In genomic region chr15:77885945-77886344, GRCm38 (mm10) we compare ENCODE assay signal across 21 mouse cellular contexts. TPM values are rescaled to one million over a fixed set of nuclear protein-coding genes. Genes with fewer than 3 reads are reported as not detected.
DNase-seq lines count a peak whose midpoint lies in the region; ATAC-seq and TF ChIP-seq lines count a peak whose summit lies in the region.
"Had no signal": no experiment of that assay in that cellular context is flagged by ENCODE, and none has a peak within 500 bp of the region (broad histone marks: within the 10 kb centered on the region; RNA-seq: fewer than 3 reads in every experiment).

No protein-coding gene starts in this region.

- no peak for TF ChIP-seq EP300 in MEL (IDR thresholded peaks at IDR 0.05; ENCODE audit: low read depth in 1 of 2, low read length in 2 of 2)

- TF ChIP-seq POLR2A in MEL (IDR thresholded peaks at IDR 0.05; ENCODE audit: control insufficient read depth in 1 of 2, insufficient read depth in 1 of 2, low read depth in 1 of 2, low read length in 2 of 2, poor library complexity in 1 of 2) = no peak

- H3K4me3 ChIP-seq in liver, embryonic 12.5 days = no peak overlapping the region
- H3K4me3 ChIP-seq in MEL (ENCODE audit: control insufficient read depth in 1 of 2, insufficient read depth in 1 of 2, low read depth in 2 of 2, low read length in 2 of 2) = no peak overlapping the region
- H3K4me3 ChIP-seq: layer of hippocampus, adult 2 months; left cerebral cortex, adult 2 months; limb, embryonic 13.5 days; midbrain, embryonic 10.5 days had no signal

- 74% methylated on average over 4 of the region's 4 CpGs for WGBS in liver, embryonic 12.5 days (ENCODE audit: insufficient replicate concordance)

- peaks cover 61% of the 10 kb centered on the region for H3K4me1 ChIP-seq in liver, embryonic 12.5 days
- peaks cover 22 to 53% of the 10 kb centered on the region in 2 experiments for H3K4me1 ChIP-seq in MEL (ENCODE audit: control insufficient read depth in 1 of 2, insufficient read depth in 2 of 2, low read length in 2 of 2)

- H3K27ac ChIP-seq in liver, embryonic 12.5 days = peak overlapping the region; percentile 36; the same call in 1 of the 2 replicates
- 0 out of 2 replicates have a peak overlapping the region, but pooled peaks have one; percentile 14 for H3K27ac ChIP-seq in MEL (ENCODE audit: control insufficient read depth, low read depth, low read length)
- H3K27ac ChIP-seq: layer of hippocampus, adult 2 months; limb, embryonic 13.5 days; midbrain, embryonic 10.5 days had no signal

- DNase-seq in liver = no peak
- peak; percentile 25 for DNase-seq in MEL (ENCODE audit: low read depth, low spot score)
- peak; percentile 61 to 67 for DNase-seq in kidney, adult 8-10 months
- DNase-seq in kidney, postnatal 36 days = peak; percentile 64 to 73
- DNase-seq in gastrocnemius, postnatal 4 days (ENCODE audit: low spot score in 2 of 2) = no peak
- DNase-seq in layer of hippocampus, postnatal 14 days (ENCODE audit: low spot score in 2 of 2) = no peak
- DNase-seq: cerebellum, adult 8-10 months; embryo, embryonic 11 days; heart, adult 18-20 months; heart, postnatal 36 days; thymus, postnatal 25 days had no signal

- H3K4me2 ChIP-seq in liver, embryonic 12.5 days = no peak overlapping the region
- H3K4me2 ChIP-seq: limb, embryonic 13.5 days had no signal

- H3K9me3 ChIP-seq in liver, embryonic 12.5 days (replicated peaks) = no peaks in the 10 kb centered on the region
- no peaks in the 10 kb centered on the region for H3K9me3 ChIP-seq in MEL (replicated peaks; ENCODE audit: insufficient read depth, low read length)
- H3K9me3 ChIP-seq: limb, embryonic 13.5 days; midbrain, embryonic 10.5 days had no signal

- H3K36me3 ChIP-seq in liver, embryonic 12.5 days = no peaks in the 10 kb centered on the region
- peaks cover 0 to 35% of the 10 kb centered on the region in 2 experiments; a peak in 2 of 4 replicates for H3K36me3 ChIP-seq in MEL (ENCODE audit: control insufficient read depth in 1 of 2, insufficient read depth in 2 of 2, low read length in 2 of 2)
- H3K36me3 ChIP-seq: limb, embryonic 13.5 days; midbrain, embryonic 10.5 days had no signal

- no peak for TF ChIP-seq CTCF in MEL (IDR thresholded peaks at IDR 0.05 in 2 of 3, conservative IDR thresholded peaks at IDR 0.05 in 1 of 3; ENCODE audit: control insufficient read depth in 1 of 3, insufficient read depth in 1 of 3, low read depth in 2 of 3, low read length in 3 of 3, poor library complexity in 1 of 3, severe bottlenecking in 1 of 3)

- no peak for TF ChIP-seq RAD21 in MEL (IDR thresholded peaks at IDR 0.05; ENCODE audit: low read depth, low read length)

- no peak for ATAC-seq in liver, embryonic 12.5 days
- ATAC-seq in frontal cortex, adult (ENCODE audit: low TSS enrichment) = no peak
- ATAC-seq: forebrain, embryonic 14.5 days; hindbrain, embryonic 16.5 days; lung, postnatal 0 days had no signal

- no peak overlapping the region for H3K9ac ChIP-seq in liver, embryonic 12.5 days
- no peak overlapping the region for H3K9ac ChIP-seq in MEL (ENCODE audit: control insufficient read depth, low read depth, low read length, poor library complexity, severe bottlenecking)
- H3K9ac ChIP-seq: limb, embryonic 13.5 days had no signal

- peaks cover 6% of the 10 kb centered on the region; the same call in 1 of the 2 replicates for H3K27me3 ChIP-seq in liver, embryonic 12.5 days (replicated peaks)
- H3K27me3 ChIP-seq in MEL (ENCODE audit: control insufficient read depth in 1 of 2, insufficient read depth in 2 of 2, low read length in 2 of 2) = no peaks in the 10 kb centered on the region
- H3K27me3 ChIP-seq: CH12.LX; limb, embryonic 13.5 days had no signal

- no peaks in the 10 kb centered on the region for H3K79me2 ChIP-seq in MEL (ENCODE audit: control insufficient read depth, insufficient read depth, low read length, poor library complexity)

TF ChIP-seq in MEL, 35 proteins besides CTCF, POLR2A, EP300 and RAD21:
- peak; percentile 6; the same call in 1 of the 2 replicates for TF ChIP-seq TBP (IDR thresholded peaks at IDR 0.05; ENCODE audit: low read depth, low read length)
- TF ChIP-seq ZNF384 (IDR thresholded peaks at IDR 0.05; ENCODE audit: low read depth, low read length) = peak; percentile 33; the same call in 1 of the 2 replicates
- no peak for TF ChIP-seq JUND (IDR thresholded peaks at IDR 0.05; ENCODE audit: low read depth, low read length)
- no peak for TF ChIP-seq USF1 (IDR thresholded peaks at IDR 0.05; ENCODE audit: low read depth, low read length)
- TF ChIP-seq MXI1 (IDR thresholded peaks at IDR 0.05; ENCODE audit: low read depth, low read length) = no peak
TF ChIP-seq in MEL: peak in this region for 2.

RNA-seq across cellular contexts. Expression of gene Txn2, which starts 42.9 kb away (rescaled TPM):
- polyA plus RNA-seq in liver, embryonic 12.5 days (2016; fragmentation: Nextera tagmentation; extraction: Ambion mirVana) = 239 and 249 TPM in 2 replicates
- 188 and 207 TPM in 2 replicates for total RNA-seq in MEL (2012; rRNA removed)
- polyA plus RNA-seq in MEL (2012; ENCODE audit: insufficient read depth in 1 of 2, insufficient read length in 2 of 2, low read depth in 1 of 2, low replicate concordance in 2 of 2, missing spikeins in 1 of 2) = 100 to 1,000 TPM; 114 to 416 TPM
- total RNA-seq in gastrocnemius, postnatal 4 days (2021) = 100 to 1,000 TPM; 152 to 157 TPM
- 100 to 1,000 TPM; 106 to 116 TPM for total RNA-seq in layer of hippocampus, postnatal 14 days (2021)

RNA-seq across cellular contexts. Expression of gene Myh9, which starts 44.0 kb away (rescaled TPM):
- polyA plus RNA-seq in liver, embryonic 12.5 days (2016; fragmentation: Nextera tagmentation; extraction: Ambion mirVana) = 32.5 and 34.2 TPM in 2 replicates
- total RNA-seq in MEL (2012; rRNA removed) = 59.3 and 65.1 TPM in 2 replicates
- polyA plus RNA-seq in MEL (2012; ENCODE audit: insufficient read depth in 1 of 2, insufficient read length in 2 of 2, low read depth in 1 of 2, low replicate concordance in 2 of 2, missing spikeins in 1 of 2) = 100 to 1,000 TPM; 158 to 176 TPM
- total RNA-seq in gastrocnemius, postnatal 4 days (2021) = 100 to 1,000 TPM; 171 to 187 TPM
- total RNA-seq in layer of hippocampus, postnatal 14 days (2021) = 10 to 100 TPM; 80.9 to 86.7 TPM

Comparison
In these comparisons a context has a peak if more than half of its experiments do, and no peak if none do; other contexts are left out.
1. DNase-seq: peak in MEL (single experiment), kidney, adult 8-10 months (2 of 2) and kidney, postnatal 36 days (2 of 2); none in liver (single experiment), gastrocnemius, postnatal 4 days (0 of 2) and layer of hippocampus, postnatal 14 days (0 of 2).